Mouse (Mus musculus): ENCODE results near the gene Idh1.

GRCm38 (mm10) chr1:65185524-65186205, 635 bp downstream of the Idh1 start:
- TF ChIP-seq POLR2A (IDR thresholded peaks at IDR 0.05; ENCODE audit: borderline replicate concordance, extremely low read depth, low read depth, low read length): no peak
- TF ChIP-seq CTCF (IDR thresholded peaks at IDR 0.05; ENCODE audit: insufficient read depth, low read length): peak; percentile 30; the same call in 1 of the 2 replicates
